Mouse (Mus musculus): ENCODE data around the gene Cfdp1. TPM values are rescaled to one million over a fixed set of nuclear protein-coding genes. Genes with fewer than 3 reads are reported as not detected.
A peak's percentile ranks its signal among the peaks of the same experiment; 100 is the strongest.

Cfdp1 gene
- polyA plus RNA-seq, 1 experiment from 2014 or later: 205 TPM

DNA sequence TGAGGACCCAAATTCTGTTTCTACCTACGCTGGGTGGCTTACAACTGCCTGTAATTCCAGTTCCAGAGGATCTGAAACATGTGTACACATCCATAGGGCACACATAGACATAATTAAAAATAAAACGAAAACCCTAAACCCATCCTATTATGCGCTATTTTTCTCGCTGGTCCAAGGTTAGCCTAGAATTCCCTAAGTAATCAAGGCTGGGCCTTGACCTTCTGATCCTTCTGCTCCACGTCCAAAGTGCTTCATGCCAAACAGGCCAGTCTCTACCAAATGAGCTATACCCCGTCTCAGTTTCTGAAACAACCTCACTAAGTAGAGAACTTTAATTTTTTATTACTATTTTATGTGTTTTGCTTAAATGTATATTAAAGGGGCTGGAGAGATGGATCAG lies 78.3 kb downstream of the Cfdp1 start:
- no peaks in the 10 kb centered on the region for H3K27me3 ChIP-seq (ENCODE audit: control insufficient read depth, insufficient read depth, low read length)
- 98% methylated on average over 6 of the region's 6 CpGs for WGBS
- peaks cover 2% of the 10 kb centered on the region; the same call in 1 of the 2 replicates for H3K36me3 ChIP-seq (ENCODE audit: control insufficient read depth, insufficient read depth, low read length)
- no peak overlapping the region for H3K4me2 ChIP-seq (ENCODE audit: low read depth)
- no peaks in the 10 kb centered on the region for H3K9me3 ChIP-seq (ENCODE audit: control insufficient read depth, low read length)
- H3K4me1 ChIP-seq (ENCODE audit: control insufficient read depth, insufficient read depth, low read length): no peaks in the 10 kb centered on the region
- ATAC-seq (ENCODE audit: insufficient read depth, low FRiP score, low TSS enrichment): no peak
- no peak overlapping the region for H3K27ac ChIP-seq (ENCODE audit: low read depth, low read length)
- no peak overlapping the region for H3K4me3 ChIP-seq (ENCODE audit: low read depth, low read length)
- H3K9ac ChIP-seq (ENCODE audit: low read length): no peak overlapping the region
- DNase-seq (ENCODE audit: low spot score): no peak

DNA sequence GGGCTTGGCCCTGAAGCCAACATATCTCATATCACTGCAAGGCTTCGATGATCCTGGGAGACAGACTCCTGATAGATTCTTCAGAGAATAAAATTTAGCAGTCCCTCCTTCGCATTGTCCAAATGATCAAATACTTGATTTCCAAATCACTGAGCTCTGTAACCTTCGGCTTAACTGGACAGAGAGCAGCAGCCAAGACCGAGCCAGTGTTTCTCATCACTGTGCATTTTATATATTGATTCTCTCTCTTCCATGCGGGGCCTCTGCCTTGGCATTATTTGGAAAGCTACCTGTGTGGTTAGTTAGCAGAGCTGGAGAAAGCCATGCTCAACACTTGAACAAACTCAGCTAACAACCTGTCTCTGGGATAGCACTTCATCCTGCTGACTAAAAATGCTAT lies 80.6 kb downstream of the Cfdp1 start:
- Histone ChIP-seq H3K4me2 (ENCODE audit: low read depth) (no peak overlapping the region), H3K27me3 (ENCODE audit: control insufficient read depth, insufficient read depth, low read length) (no peaks in the 10 kb centered on the region), H3K27ac (ENCODE audit: low read depth, low read length) (no peak overlapping the region), H3K36me3 (ENCODE audit: control insufficient read depth, insufficient read depth, low read length) (0 out of 2 replicates have a peak, but pooled peaks cover 2% of the 10 kb centered on the region), H3K4me1 (ENCODE audit: control insufficient read depth, insufficient read depth, low read length) (no peaks in the 10 kb centered on the region), H3K9ac (ENCODE audit: low read length) (no peak overlapping the region), H3K9me3 (ENCODE audit: control insufficient read depth, low read length) (no peaks in the 10 kb centered on the region), H3K4me3 (ENCODE audit: low read depth, low read length) (no peak overlapping the region)
- WGBS: 93% methylated on average over 5 of the region's 5 CpGs
- ATAC-seq (ENCODE audit: insufficient read depth, low FRiP score, low TSS enrichment) (no peak), DNase-seq (ENCODE audit: low spot score) (no peak)

- Histone ChIP-seq H3K27ac (ENCODE audit: low read depth, low read length) (no peak overlapping the region), H3K4me2 (ENCODE audit: low read depth) (no peak overlapping the region), H3K27me3 (ENCODE audit: control insufficient read depth, insufficient read depth, low read length) (no peaks in the 10 kb centered on the region), H3K9me3 (ENCODE audit: control insufficient read depth, low read length) (no peaks in the 10 kb centered on the region), H3K4me3 (ENCODE audit: low read depth, low read length) (no peak overlapping the region), H3K36me3 (ENCODE audit: control insufficient read depth, insufficient read depth, low read length) (0 out of 2 replicates have a peak, but pooled peaks cover 3% of the 10 kb centered on the region), H3K4me1 (ENCODE audit: control insufficient read depth, insufficient read depth, low read length) (no peaks in the 10 kb centered on the region), H3K9ac (ENCODE audit: low read length) (no peak overlapping the region)
- WGBS: 87% methylated on average over 7 of the region's 7 CpGs
- DNase-seq (ENCODE audit: low spot score) (no peak), ATAC-seq (ENCODE audit: insufficient read depth, low FRiP score, low TSS enrichment) (no peak)
Observed at GRCm38 (mm10) chr8:111773057-111773456, 81.0 kb downstream of the Cfdp1 start.

GRCm38 (mm10) chr8:111772083-111772482 lies 82.0 kb downstream of the Cfdp1 start:
- DNase-seq (ENCODE audit: low spot score) (no peak), ATAC-seq (ENCODE audit: insufficient read depth, low FRiP score, low TSS enrichment) (no peak)
- H3K27ac ChIP-seq (ENCODE audit: low read depth, low read length): no peak overlapping the region
- H3K4me1 ChIP-seq (ENCODE audit: control insufficient read depth, insufficient read depth, low read length): no peaks in the 10 kb centered on the region
- H3K27me3 ChIP-seq (ENCODE audit: control insufficient read depth, insufficient read depth, low read length): no peaks in the 10 kb centered on the region
- 91% methylated on average over 9 of the region's 9 CpGs for WGBS
- H3K9me3 ChIP-seq (ENCODE audit: control insufficient read depth, low read length): no peaks in the 10 kb centered on the region
- H3K4me3 ChIP-seq (ENCODE audit: low read depth, low read length): no peak overlapping the region
- no peak overlapping the region for H3K4me2 ChIP-seq (ENCODE audit: low read depth)
- H3K36me3 ChIP-seq (ENCODE audit: control insufficient read depth, insufficient read depth, low read length): 0 out of 2 replicates have a peak, but pooled peaks cover 4% of the 10 kb centered on the region
- no peak overlapping the region for H3K9ac ChIP-seq (ENCODE audit: low read length)

- DNase-seq (ENCODE audit: low spot score) (no peak), ATAC-seq (ENCODE audit: insufficient read depth, low FRiP score, low TSS enrichment) (no peak)
- no peaks in the 10 kb centered on the region for H3K4me1 ChIP-seq (ENCODE audit: control insufficient read depth, insufficient read depth, low read length)
- H3K27ac ChIP-seq (ENCODE audit: low read depth, low read length): no peak overlapping the region
- no peaks in the 10 kb centered on the region for H3K27me3 ChIP-seq (ENCODE audit: control insufficient read depth, insufficient read depth, low read length)
- H3K9ac ChIP-seq (ENCODE audit: low read length): no peak overlapping the region
- H3K4me3 ChIP-seq (ENCODE audit: low read depth, low read length): no peak overlapping the region
- H3K4me2 ChIP-seq (ENCODE audit: low read depth): no peak overlapping the region
- no peaks in the 10 kb centered on the region for H3K9me3 ChIP-seq (ENCODE audit: control insufficient read depth, low read length)
- 95% methylated on average over 6 of the region's 6 CpGs for WGBS
- H3K36me3 ChIP-seq (ENCODE audit: control insufficient read depth, insufficient read depth, low read length): 0 out of 2 replicates have a peak, but pooled peaks cover 4% of the 10 kb centered on the region
Observed at GRCm38 (mm10) chr8:111771625-111772020, 82.5 kb downstream of the Cfdp1 start.

DNA sequence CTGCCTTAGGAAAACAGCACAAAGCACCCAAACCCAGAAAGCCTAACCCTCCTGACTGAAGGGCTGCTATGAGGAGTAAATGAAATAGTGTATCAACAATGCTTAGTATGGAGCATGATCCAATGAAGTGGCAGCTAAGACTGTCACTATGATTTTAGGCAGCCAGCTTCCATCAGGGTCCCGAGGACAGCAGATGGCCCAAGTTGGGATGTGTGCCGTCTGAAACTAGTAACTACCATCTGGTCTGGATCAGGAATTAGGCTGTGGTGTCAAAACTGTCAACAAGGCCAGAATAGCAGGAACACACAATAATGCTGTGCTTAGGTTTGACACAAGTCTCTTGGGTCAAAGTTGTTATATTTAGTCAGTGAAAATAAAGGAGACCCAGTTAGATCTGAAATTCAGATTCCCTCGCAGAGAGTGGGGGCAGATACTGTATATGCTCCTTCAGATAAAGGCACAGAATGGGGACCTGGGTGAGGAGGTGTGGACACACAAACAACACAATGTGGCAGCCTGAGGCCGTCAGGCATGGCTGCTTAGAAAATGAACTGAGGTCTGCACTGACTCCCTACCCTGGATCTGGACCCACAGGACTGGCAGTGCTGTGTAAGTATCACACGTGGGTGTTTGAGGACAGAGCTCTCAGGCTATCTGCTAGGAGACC lies 83.0 kb downstream of the Cfdp1 start:
- DNase-seq (ENCODE audit: low spot score) (no peak), ATAC-seq (ENCODE audit: insufficient read depth, low FRiP score, low TSS enrichment) (no peak)
- no peaks in the 10 kb centered on the region for H3K9me3 ChIP-seq (ENCODE audit: control insufficient read depth, low read length)
- 74% methylated on average over 5 of the region's 5 CpGs for WGBS
- H3K27ac ChIP-seq (ENCODE audit: low read depth, low read length): no peak overlapping the region
- H3K36me3 ChIP-seq (ENCODE audit: control insufficient read depth, insufficient read depth, low read length): 0 out of 2 replicates have a peak, but pooled peaks cover 4% of the 10 kb centered on the region
- no peak overlapping the region for H3K4me3 ChIP-seq (ENCODE audit: low read depth, low read length)
- H3K27me3 ChIP-seq (ENCODE audit: control insufficient read depth, insufficient read depth, low read length): no peaks in the 10 kb centered on the region
- no peak overlapping the region for H3K9ac ChIP-seq (ENCODE audit: low read length)
- no peaks in the 10 kb centered on the region for H3K4me1 ChIP-seq (ENCODE audit: control insufficient read depth, insufficient read depth, low read length)
- no peak overlapping the region for H3K4me2 ChIP-seq (ENCODE audit: low read depth)

GRCm38 (mm10) chr8:111769764-111770428 lies 84.2 kb downstream of the Cfdp1 start:
- Histone ChIP-seq H3K4me3 (ENCODE audit: low read depth, low read length) (no peak overlapping the region), H3K27ac (ENCODE audit: low read depth, low read length) (peak overlapping the region; percentile 45; the same call in 1 of the 2 replicates), H3K4me2 (ENCODE audit: low read depth) (no peak overlapping the region), H3K4me1 (ENCODE audit: control insufficient read depth, insufficient read depth, low read length) (no peaks in the 10 kb centered on the region), H3K36me3 (ENCODE audit: control insufficient read depth, insufficient read depth, low read length) (0 out of 2 replicates have a peak, but pooled peaks cover 4% of the 10 kb centered on the region), H3K27me3 (ENCODE audit: control insufficient read depth, insufficient read depth, low read length) (no peaks in the 10 kb centered on the region), H3K9me3 (ENCODE audit: control insufficient read depth, low read length) (no peaks in the 10 kb centered on the region), H3K9ac (ENCODE audit: low read length) (no peak overlapping the region)
- ATAC-seq (ENCODE audit: insufficient read depth, low FRiP score, low TSS enrichment) (no peak), DNase-seq (ENCODE audit: low spot score) (no peak)
- 44% methylated on average over 12 of the region's 12 CpGs for WGBS

- no peaks in the 10 kb centered on the region for H3K27me3 ChIP-seq (ENCODE audit: control insufficient read depth, insufficient read depth, low read length)
- no peaks in the 10 kb centered on the region for H3K4me1 ChIP-seq (ENCODE audit: control insufficient read depth, insufficient read depth, low read length)
- no peak overlapping the region for H3K27ac ChIP-seq (ENCODE audit: low read depth, low read length)
- DNase-seq (ENCODE audit: low spot score) (no peak), ATAC-seq (ENCODE audit: insufficient read depth, low FRiP score, low TSS enrichment) (no peak)
- no peak overlapping the region for H3K9ac ChIP-seq (ENCODE audit: low read length)
- no peaks in the 10 kb centered on the region for H3K9me3 ChIP-seq (ENCODE audit: control insufficient read depth, low read length)
- H3K4me2 ChIP-seq (ENCODE audit: low read depth): no peak overlapping the region
- no peak overlapping the region for H3K4me3 ChIP-seq (ENCODE audit: low read depth, low read length)
- WGBS: 57% methylated on average over 15 of the region's 15 CpGs
- H3K36me3 ChIP-seq (ENCODE audit: control insufficient read depth, insufficient read depth, low read length): 0 out of 2 replicates have a peak, but pooled peaks cover 2% of the 10 kb centered on the region
Observed at GRCm38 (mm10) chr8:111769296-111769695, 84.8 kb downstream of the Cfdp1 start.

DNA sequence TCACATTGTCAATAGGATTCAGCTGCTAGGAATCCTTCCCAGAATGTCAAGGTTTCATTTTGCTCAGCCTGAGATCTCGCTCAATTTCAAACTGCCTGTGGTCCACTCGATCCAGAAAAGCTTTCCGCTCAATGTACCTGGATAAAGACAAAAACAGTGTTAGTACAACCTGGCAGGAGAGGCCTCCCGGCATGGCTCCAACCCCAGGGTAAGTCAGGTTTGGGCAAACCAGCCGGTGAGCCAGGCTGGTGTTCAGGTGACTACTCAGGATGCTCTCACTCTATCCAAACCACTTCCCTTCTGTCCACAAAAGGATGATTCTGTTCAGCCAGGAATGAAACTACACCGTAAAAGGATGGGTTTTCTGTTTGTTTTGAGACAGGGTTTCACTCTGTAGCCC lies 85.4 kb downstream of the Cfdp1 start:
- Histone ChIP-seq H3K27ac (ENCODE audit: low read depth, low read length) (no peak overlapping the region), H3K9me3 (ENCODE audit: control insufficient read depth, low read length) (no peaks in the 10 kb centered on the region), H3K4me3 (ENCODE audit: low read depth, low read length) (no peak overlapping the region), H3K4me2 (ENCODE audit: low read depth) (no peak overlapping the region), H3K4me1 (ENCODE audit: control insufficient read depth, insufficient read depth, low read length) (no peaks in the 10 kb centered on the region), H3K36me3 (ENCODE audit: control insufficient read depth, insufficient read depth, low read length) (0 out of 2 replicates have a peak, but pooled peaks cover 2% of the 10 kb centered on the region), H3K27me3 (ENCODE audit: control insufficient read depth, insufficient read depth, low read length) (no peaks in the 10 kb centered on the region), H3K9ac (ENCODE audit: low read length) (no peak overlapping the region)
- whole genome bisulfite sequencing: 91% methylated on average over 6 of the region's 6 CpGs
- ATAC-seq (ENCODE audit: insufficient read depth, low FRiP score, low TSS enrichment) (no peak), DNase-seq (ENCODE audit: low spot score) (no peak)
